Mouse (Mus musculus) CH12.LX (cell line): ENCODE results near the gene Tnfrsf12a. TPM values are rescaled to one million over a fixed set of nuclear protein-coding genes. Genes with fewer than 3 reads are reported as not detected.
A peak's percentile ranks its signal among the peaks of the same experiment; 100 is the strongest.

ENCODE experiments used
- DNase-seq: peaks from one replicate; pipeline ENCODE4 v3.0.0-alpha.2; 2013; ENCODE audit errors: extremely low read depth
- H3K27ac ChIP-seq: 2 replicates; pipeline ENCODE4 v1.5.1; 2012; ENCODE audit warnings: low read depth, mild to moderate bottlenecking, control low read depth, moderate library complexity; ENCODE audit not compliant: insufficient read depth
- H3K27me3 ChIP-seq: replicated peaks from 2 replicates; pipeline ENCODE3; 2012; ENCODE audit warnings: inconsistent platforms
- H3K36me3 ChIP-seq, 2 experiments: replicated peaks in 1 of 2; 2 replicates each; pipeline versions ENCODE3 to v1.6.1; 2012; ENCODE audit warnings: inconsistent platforms in 1 of 2, low read length in 1 of 2, mild to moderate bottlenecking in 1 of 2, mixed read lengths in 1 of 2, moderate library complexity in 1 of 2; ENCODE audit not compliant: control insufficient read depth in 1 of 2, insufficient read depth in 1 of 2
- H3K4me1 ChIP-seq, 2 experiments: 2 replicates each; pipeline ENCODE4 v1.6.1; 2012; ENCODE audit warnings: inconsistent platforms in 1 of 2, moderate library complexity in 1 of 2; ENCODE audit not compliant: insufficient read depth in 2 of 2, control insufficient read depth in 1 of 2
- H3K4me2 ChIP-seq: 2 replicates; pipeline ENCODE4 v1.6.1; 2012; ENCODE audit warnings: low read depth, mild to moderate bottlenecking, control low read depth; ENCODE audit not compliant: poor library complexity, insufficient read depth, severe bottlenecking
- H3K4me3 ChIP-seq, 3 experiments: fragments of 150-350 bp in 1 of 3; sonication (generic) in 1 of 3; replicated peaks in 1 of 3; 2 replicates each; pipeline versions ENCODE3 to v1.5.1; 2011 to 2012; ENCODE audit warnings: low read depth in 2 of 3, low read length in 2 of 3, mild to moderate bottlenecking in 2 of 3, moderate library complexity in 2 of 3, control low read depth in 1 of 3, improper control_type of control experiment in 1 of 3, inconsistent platforms in 1 of 3, mixed read lengths in 1 of 3; ENCODE audit not compliant: poor library complexity in 1 of 3
- H3K79me2 ChIP-seq: replicated peaks from 2 replicates; pipeline ENCODE4 v1.6.1; 2012; ENCODE audit warnings: mild to moderate bottlenecking, moderate library complexity; ENCODE audit not compliant: control insufficient read depth, poor library complexity, insufficient read depth, severe bottlenecking; ENCODE audit errors: extremely low read depth
- H3K9ac ChIP-seq: 2 replicates; pipeline ENCODE4 v1.6.1; 2012; ENCODE audit warnings: low read depth, mild to moderate bottlenecking, control low read depth, moderate library complexity; ENCODE audit not compliant: insufficient read depth
- H3K9me3 ChIP-seq: replicated peaks from 2 replicates; pipeline ENCODE3; 2012; ENCODE audit warnings: low read length, inconsistent platforms, mixed read lengths
- BHLHE40 ChIP-seq: IDR thresholded peaks from 2 replicates; pipeline ENCODE4 v1.6.1; 2011; ENCODE audit warnings: mild to moderate bottlenecking, low read depth, low read length, improper control_type of control experiment
- CHD1 ChIP-seq: IDR thresholded peaks from 2 replicates; pipeline ENCODE4 v1.6.1; 2012; ENCODE audit warnings: low read depth, low read length, improper control_type of control experiment, inconsistent platforms
- CHD2 ChIP-seq: IDR thresholded peaks from 2 replicates; pipeline ENCODE4 v1.6.1; 2011; ENCODE audit warnings: low read length, improper control_type of control experiment
- CTCF ChIP-seq, 2 experiments: IDR thresholded peaks in 1 of 2; conservative IDR thresholded peaks in 1 of 2; 2 replicates each; pipeline ENCODE4 v1.5.1; 2011 to 2012; ENCODE audit warnings: low read depth in 2 of 2, low read length in 2 of 2, improper control_type of control experiment in 1 of 2, inconsistent platforms in 1 of 2, mild to moderate bottlenecking in 1 of 2, moderate library complexity in 1 of 2
- E2F4 ChIP-seq: IDR thresholded peaks from 2 replicates; pipeline ENCODE4 v1.6.1; 2011; ENCODE audit warnings: low read depth, low read length, improper control_type of control experiment; ENCODE audit not compliant: insufficient replicate concordance
- ELF1 ChIP-seq: IDR thresholded peaks from 2 replicates; pipeline ENCODE4 v1.6.1; 2014; ENCODE audit warnings: low read depth, mild to moderate bottlenecking, inconsistent platforms, low read length, improper control_type of control experiment
- EP300 ChIP-seq: IDR thresholded peaks from 2 replicates; pipeline ENCODE4 v1.6.1; 2011; ENCODE audit warnings: low read length, improper control_type of control experiment
- ETS1 ChIP-seq: conservative IDR thresholded peaks from 2 replicates; pipeline ENCODE4 v1.6.1; 2012; ENCODE audit warnings: low read depth, mild to moderate bottlenecking, inconsistent platforms, low read length, improper control_type of control experiment, moderate library complexity
- GABPA ChIP-seq: IDR thresholded peaks from 2 replicates; pipeline ENCODE4 v1.6.1; 2012; ENCODE audit warnings: low read depth, low read length, improper control_type of control experiment, inconsistent platforms; ENCODE audit not compliant: insufficient replicate concordance
- HCFC1 ChIP-seq: IDR thresholded peaks from 2 replicates; pipeline ENCODE4 v1.6.1; 2012; ENCODE audit warnings: low read depth, mild to moderate bottlenecking, inconsistent platforms, low read length, improper control_type of control experiment
- IRF4 ChIP-seq: IDR thresholded peaks from 2 replicates; pipeline ENCODE4 v1.6.1; 2014; ENCODE audit warnings: low read depth, mild to moderate bottlenecking, inconsistent platforms, low read length, improper control_type of control experiment
- JUN ChIP-seq: IDR thresholded peaks from 2 replicates; pipeline ENCODE4 v1.6.1; 2011; ENCODE audit warnings: low read depth, mild to moderate bottlenecking, low read length, improper control_type of control experiment, moderate library complexity; ENCODE audit not compliant: insufficient read depth
- JUND ChIP-seq: conservative IDR thresholded peaks from 2 replicates; pipeline ENCODE4 v1.6.1; 2011; ENCODE audit warnings: low read depth, low read length, improper control_type of control experiment
- KAT2A ChIP-seq: IDR thresholded peaks from 2 replicates; pipeline ENCODE4 v1.6.1; 2012; ENCODE audit warnings: low read length, improper control_type of control experiment, inconsistent platforms; ENCODE audit not compliant: insufficient replicate concordance
- MAFK ChIP-seq: IDR thresholded peaks from 2 replicates; pipeline ENCODE4 v1.6.1; 2011; ENCODE audit warnings: low read length, improper control_type of control experiment; ENCODE audit not compliant: insufficient replicate concordance
- MAX ChIP-seq: IDR thresholded peaks from 2 replicates; pipeline ENCODE4 v1.6.1; 2011; ENCODE audit warnings: low read length, improper control_type of control experiment
- MAZ ChIP-seq: IDR thresholded peaks from 2 replicates; pipeline ENCODE4 v1.6.1; 2012; ENCODE audit warnings: low read depth, mild to moderate bottlenecking, inconsistent platforms, low read length, improper control_type of control experiment, moderate library complexity
- MEF2A ChIP-seq: IDR thresholded peaks from 2 replicates; pipeline ENCODE4 v1.6.1; 2014; ENCODE audit warnings: low read depth, mild to moderate bottlenecking, inconsistent platforms, low read length, improper control_type of control experiment, borderline replicate concordance
- MXI1 ChIP-seq: IDR thresholded peaks from 2 replicates; pipeline ENCODE4 v1.6.1; 2011; ENCODE audit warnings: mild to moderate bottlenecking, low read depth, low read length, improper control_type of control experiment
- MYC ChIP-seq: IDR thresholded peaks from 2 replicates; pipeline ENCODE4 v1.6.1; 2011; ENCODE audit warnings: low read depth, mild to moderate bottlenecking, improper control_type of control experiment, low read length
- NELFE ChIP-seq: IDR thresholded peaks from 2 replicates; pipeline ENCODE4 v1.6.1; 2011; ENCODE audit warnings: low read depth, low read length, improper control_type of control experiment
- NRF1 ChIP-seq: IDR thresholded peaks from 2 replicates; pipeline ENCODE4 v1.6.1; 2014; ENCODE audit warnings: low read depth, mild to moderate bottlenecking, inconsistent platforms, low read length, improper control_type of control experiment, moderate library complexity
- PAX5 ChIP-seq: IDR thresholded peaks from 2 replicates; pipeline ENCODE4 v1.6.1; 2012; ENCODE audit warnings: low read length, inconsistent platforms, mixed read lengths
- POLR2A ChIP-seq: IDR thresholded peaks from 2 replicates; pipeline ENCODE4 v1.6.1; 2011; ENCODE audit warnings: low read depth, mild to moderate bottlenecking, improper control_type of control experiment, low read length
- POLR2AphosphoS2 ChIP-seq: IDR thresholded peaks from 2 replicates; pipeline ENCODE4 v1.6.1; 2011; ENCODE audit warnings: low read depth, low read length, improper control_type of control experiment
- RAD21 ChIP-seq: IDR thresholded peaks from 2 replicates; pipeline ENCODE4 v1.6.1; 2011; ENCODE audit warnings: low read depth, mild to moderate bottlenecking, low read length, improper control_type of control experiment, moderate library complexity
- RCOR1 ChIP-seq: conservative IDR thresholded peaks from 2 replicates; pipeline ENCODE4 v1.6.1; 2012; ENCODE audit warnings: low read depth, mild to moderate bottlenecking, inconsistent platforms, low read length, improper control_type of control experiment
- SIN3A ChIP-seq: IDR thresholded peaks from 2 replicates; pipeline ENCODE4 v1.6.1; 2012; ENCODE audit warnings: low read length, improper control_type of control experiment, inconsistent platforms
- SMC3 ChIP-seq: IDR thresholded peaks from 2 replicates; pipeline ENCODE4 v1.6.1; 2011; ENCODE audit warnings: low read depth, low read length, improper control_type of control experiment
- TBP ChIP-seq: conservative IDR thresholded peaks from 2 replicates; pipeline ENCODE4 v1.6.1; 2011; ENCODE audit warnings: low read depth, low read length, improper control_type of control experiment
- TCF12 ChIP-seq: IDR thresholded peaks from 2 replicates; pipeline ENCODE4 v1.6.1; 2014; ENCODE audit warnings: low read depth, mild to moderate bottlenecking, inconsistent platforms, low read length, improper control_type of control experiment
- UBTF ChIP-seq: IDR thresholded peaks from 2 replicates; pipeline ENCODE4 v1.6.1; 2012; ENCODE audit warnings: low read depth, mild to moderate bottlenecking, inconsistent platforms, low read length, improper control_type of control experiment, moderate library complexity
- USF1 ChIP-seq: IDR thresholded peaks from 2 replicates; pipeline ENCODE4 v1.6.1; 2014; ENCODE audit warnings: low read depth, mild to moderate bottlenecking, inconsistent platforms, low read length, improper control_type of control experiment
- USF2 ChIP-seq: conservative IDR thresholded peaks from 2 replicates; pipeline ENCODE4 v1.6.1; 2011; ENCODE audit warnings: low read depth, low read length, improper control_type of control experiment
- ZC3H11A ChIP-seq: IDR thresholded peaks from 2 replicates; pipeline ENCODE4 v1.6.1; 2012; ENCODE audit warnings: low read depth, mild to moderate bottlenecking, inconsistent platforms, low read length, improper control_type of control experiment
- ZKSCAN1 ChIP-seq: IDR thresholded peaks from 2 replicates; pipeline ENCODE4 v1.6.1; 2012; ENCODE audit warnings: low read depth, inconsistent platforms, low read length, improper control_type of control experiment, borderline replicate concordance
- ZMIZ1 ChIP-seq: IDR thresholded peaks from 2 replicates; pipeline ENCODE4 v1.6.1; 2012; ENCODE audit warnings: low read depth, mild to moderate bottlenecking, inconsistent platforms, low read length, improper control_type of control experiment
- ZNF384 ChIP-seq: IDR thresholded peaks from 2 replicates; pipeline ENCODE4 v1.6.1; 2012; ENCODE audit warnings: low read depth, low read length, improper control_type of control experiment, inconsistent platforms
- dilution Hi-C: fragments of 300-500 bp; cut with MboI; formaldehyde crosslinking; loops from 2 replicates; pipeline ENCODE4 v1.14.3; 2020; ENCODE audit warnings: low sequenced_read_pairs; ENCODE audit not compliant: extremely low pct_unique_long_range_greater_than_20kb, extremely low pct_ligation_motif_present
- in situ Hi-C: fragments of 300-500 bp; cut with MboI; formaldehyde crosslinking; loops from 3 replicates; pipeline ENCODE4 v1.14.3; 2019; ENCODE audit warnings: low sequenced_read_pairs, low pct_ligation_motif_present, low pct_unique_long_range_greater_than_20kb, mixed read lengths
- polyA plus RNA-seq: library from polyadenylated mRNA; unstranded; fragments of >175 nt; gene quantifications from 2 replicates; pipeline ENCODE4 v1.2.1, GENCODE M21; 2012; ENCODE audit warnings: low read depth; ENCODE audit not compliant: insufficient read length
- total RNA-seq, 2 experiments: library from RNA; depleted of rRNA; stranded (reverse); fragments of 300-350 nt in 1 of 2; fragments of >200 nt in 1 of 2; gene quantifications; 2 replicates each; pipeline ENCODE4 v1.2.3; 2012 to 2014

The Tnfrsf12a gene
- total and polyA plus RNA-seq, 3 experiments, result 1.2 to 5.1 (median 1.5) TPM

GRCm38 (mm10) chr17:23725999-23726757, 48.9 kb upstream of the Tnfrsf12a start, which contains the start of gene Pkmyt1:
Gene Pkmyt1 (plus strand): TSS chr17:23726336.
- Histone ChIP-seq H3K27ac (peak within 1 kb of the TSS; percentile 43), H3K27me3 (peaks cover 12% of the 10 kb centered on the region), H3K4me1 (peaks cover 4 to 28% of the 10 kb centered on the region in 2 experiments), H3K9ac (peak within 1 kb of the TSS; percentile 75), H3K36me3 (peaks cover 0 to 3% of the 10 kb centered on the region in 2 experiments), H3K79me2 (no peaks in the 10 kb centered on the region; the same call in 1 of the 2 replicates), H3K9me3 (no peaks in the 10 kb centered on the region), H3K4me3 (peak within 1 kb of the TSS; percentile 61 to 90 (median 84)), H3K4me2 (peak within 1 kb of the TSS; percentile 73)
- in situ Hi-C loops, result loop anchor here (10.0 kb wide), 1 partner anchor 51 kb away; the partner anchor contains the start of genes Cldn6, Hcfc1r1, Thoc6 and Tnfrsf12a
- no peak for TF ChIP-seq IRF4
- TF ChIP-seq TBP, result peak; percentile 81; the same call in 1 of the 2 replicates
- peak; percentile 65 for TF ChIP-seq SIN3A
- TF ChIP-seq MYC, result 0 out of 2 replicates have a peak, but pooled peaks have one; percentile 36
- no peak for TF ChIP-seq GABPA
- TF ChIP-seq BHLHE40, result no peak
- peak; percentile 42; the same call in 1 of the 2 replicates for TF ChIP-seq MAX
- no peak for TF ChIP-seq CHD1
- TF ChIP-seq KAT2A, result no peak
- TF ChIP-seq MAFK, result no peak
- peak; percentile 62; the same call in 1 of the 2 replicates for TF ChIP-seq HCFC1
- no peak for TF ChIP-seq RCOR1
- TF ChIP-seq ETS1, result no peak
- TF ChIP-seq ZNF384, result no peak
- no peak for TF ChIP-seq USF1
- peak; percentile 21; the same call in 1 of the 2 replicates for TF ChIP-seq MXI1
- no peak for TF ChIP-seq RAD21
- TF ChIP-seq USF2, result no peak
- peak; percentile 87 for TF ChIP-seq NELFE
- TF ChIP-seq ZC3H11A, result no peak
- TF ChIP-seq EP300, result no peak
- no peak; the same call in 1 of the 2 replicates for TF ChIP-seq ZMIZ1
- no peak for TF ChIP-seq MAZ
- peak; percentile 87; the same call in 1 of the 2 replicates for TF ChIP-seq E2F4
- TF ChIP-seq JUND, result no peak
- TF ChIP-seq SMC3, result no peak
- peak; percentile 40 for TF ChIP-seq ELF1
- no peak; the same call in 1 of the 2 replicates for TF ChIP-seq MEF2A
- no peak for TF ChIP-seq CHD2
- no peak for TF ChIP-seq POLR2AphosphoS2
- TF ChIP-seq NRF1, result peak; percentile 95
- no peak for TF ChIP-seq UBTF
- TF ChIP-seq PAX5, result no peak
- no peak for TF ChIP-seq ZKSCAN1
- peak; percentile 90 for TF ChIP-seq POLR2A
- peak; percentile 48; the same call in 1 of the 2 replicates for TF ChIP-seq TCF12
- no peak for TF ChIP-seq CTCF (conservative IDR thresholded peaks at IDR 0.05 in 1 of 2, IDR thresholded peaks at IDR 0.05 in 1 of 2; ENCODE audit: low read depth in 2 of 2, low read length in 2 of 2)
- no peak for TF ChIP-seq JUN
- dilution Hi-C loops, result no loop called here
- peak; percentile 94 for DNase-seq
